In the genomic region with DNA sequence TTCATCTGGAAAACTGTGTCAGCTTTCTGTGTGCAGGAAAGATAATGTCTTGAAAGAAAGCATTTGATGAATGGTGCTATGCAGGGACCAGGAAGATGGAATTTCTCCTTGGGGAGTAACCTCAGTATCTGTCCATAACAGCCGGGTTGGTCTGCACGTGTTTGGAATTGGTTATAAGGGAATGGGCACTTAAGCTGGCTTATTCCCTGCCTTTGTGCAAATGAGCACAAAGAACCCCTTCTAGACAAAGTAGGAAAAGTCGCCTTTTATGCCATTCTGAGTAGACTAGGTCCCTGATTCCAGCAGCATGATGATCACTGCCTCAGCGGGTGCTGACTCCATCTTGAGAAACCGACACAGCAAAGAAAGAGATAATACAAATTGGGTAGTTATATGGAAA, we compare ENCODE assay signal across 20 mouse cellular contexts.
A peak's percentile ranks its signal among the peaks of the same experiment; 100 is the strongest.
DNase-seq lines count a peak whose midpoint lies in the region; ATAC-seq and TF ChIP-seq lines count a peak whose summit lies in the region.
"Had no signal": no experiment of that assay in that cellular context is flagged by ENCODE, and none has a peak within 500 bp of the region (broad histone marks: within the 10 kb centered on the region; RNA-seq: fewer than 3 reads in every experiment).

No protein-coding gene starts in this region.

- H3K27me3 ChIP-seq in forebrain, embryonic 13.5 days: no peaks in the 10 kb centered on the region
- no peaks in the 10 kb centered on the region for H3K27me3 ChIP-seq in hindbrain, embryonic 15.5 days
- H3K27me3 ChIP-seq in midbrain, embryonic 15.5 days (replicated peaks): no peaks in the 10 kb centered on the region
- no peaks in the 10 kb centered on the region for H3K27me3 ChIP-seq in intestine, embryonic 16.5 days (replicated peaks; ENCODE audit: control insufficient read depth, insufficient read depth, low read length)
- H3K27me3 ChIP-seq: embryonic facial prominence, embryonic 13.5 days had no signal

- TF ChIP-seq POLR2A in brain, embryonic 14.5 days (IDR thresholded peaks at IDR 0.05; ENCODE audit: borderline replicate concordance, extremely low read depth, insufficient read depth, insufficient read length, poor library complexity, severe bottlenecking): no peak

- 0 out of 2 replicates have a peak, but pooled peaks cover 4% of the 10 kb centered on the region for H3K9me3 ChIP-seq in forebrain, embryonic 13.5 days (replicated peaks)
- H3K9me3 ChIP-seq in hindbrain, embryonic 15.5 days: no peaks in the 10 kb centered on the region
- no peaks in the 10 kb centered on the region for H3K9me3 ChIP-seq in midbrain, embryonic 15.5 days
- H3K9me3 ChIP-seq in intestine, embryonic 16.5 days (ENCODE audit: control insufficient read depth, low read length): 0 out of 2 replicates have a peak, but pooled peaks cover 2% of the 10 kb centered on the region

- WGBS in forebrain, embryonic 13.5 days: 47% methylated on average over 5 of the region's 5 CpGs
- whole genome bisulfite sequencing in hindbrain, embryonic 15.5 days: 50% methylated on average over 5 of the region's 5 CpGs
- WGBS in midbrain, embryonic 15.5 days: 43% methylated on average over 5 of the region's 5 CpGs
- 80% methylated on average over 5 of the region's 5 CpGs for WGBS in intestine, embryonic 16.5 days

- no peak for TF ChIP-seq CTCF in brain, embryonic 14.5 days (IDR thresholded peaks at IDR 0.05; ENCODE audit: borderline replicate concordance, extremely low read depth, insufficient read depth, insufficient read length)

- peak; percentile 57; the same call in 1 of the 2 replicates for ATAC-seq in forebrain, embryonic 13.5 days
- ATAC-seq in hindbrain, embryonic 15.5 days (ENCODE audit: low FRiP score, low read depth): peak; percentile 83
- peak; percentile 82 for ATAC-seq in midbrain, embryonic 15.5 days (replicated peaks)
- no peak for ATAC-seq in intestine, embryonic 16.5 days

- 0 out of 2 replicates have a peak overlapping the region, but pooled peaks have one; percentile 37 for H3K27ac ChIP-seq in forebrain, embryonic 13.5 days
- H3K27ac ChIP-seq in hindbrain, embryonic 15.5 days (replicated peaks): peak overlapping the region; percentile 50; the same call in 1 of the 2 replicates
- peak overlapping the region; percentile 26; the same call in 1 of the 2 replicates for H3K27ac ChIP-seq in midbrain, embryonic 15.5 days
- no peak overlapping the region for H3K27ac ChIP-seq in intestine, embryonic 16.5 days (ENCODE audit: low read length)
- H3K27ac ChIP-seq: embryonic facial prominence, embryonic 13.5 days had no signal

- DNase-seq in brain, embryonic 14.5 days (ENCODE audit: low read depth): peak; percentile 87
- DNase-seq in left cerebral cortex, postnatal 10 days (ENCODE audit: extremely low spot score in 1 of 2, low spot score in 2 of 2): no peak
- DNase-seq in frontal cortex, postnatal 10 days (ENCODE audit: low spot score in 2 of 2): no peak
- no peak for DNase-seq in spleen, postnatal 10 days (ENCODE audit: low spot score in 2 of 2)
- DNase-seq: adrenal gland, postnatal 10 days; B cell, adult 2 months; cerebellum, adult 11-12 months; heart, adult 18-20 months; kidney, adult 2 months; kidney, postnatal 25 days; left cerebral cortex, postnatal 4 days; lung, adult 2 months; lung, postnatal 36 days; retina, postnatal 1 day; right cerebral cortex, postnatal 4 days had no signal

- intact Hi-C loops in left cerebral cortex, postnatal 10 days (cut with DNase I): no loop called here

- peaks cover 23% of the 10 kb centered on the region for H3K4me1 ChIP-seq in forebrain, embryonic 13.5 days
- peaks cover 4% of the 10 kb centered on the region; the same call in 1 of the 2 replicates for H3K4me1 ChIP-seq in hindbrain, embryonic 15.5 days (replicated peaks)
- H3K4me1 ChIP-seq in midbrain, embryonic 15.5 days: 0 out of 2 replicates have a peak, but pooled peaks cover 4% of the 10 kb centered on the region
- no peaks in the 10 kb centered on the region for H3K4me1 ChIP-seq in intestine, embryonic 16.5 days (ENCODE audit: control insufficient read depth, insufficient read depth, low read length)
- H3K4me1 ChIP-seq: embryonic facial prominence, embryonic 13.5 days had no signal

- H3K36me3 ChIP-seq in forebrain, embryonic 13.5 days (ENCODE audit: poor library complexity, severe bottlenecking): peaks cover 13% of the 10 kb centered on the region
- H3K36me3 ChIP-seq in hindbrain, embryonic 15.5 days: peaks cover 5% of the 10 kb centered on the region; the same call in 1 of the 2 replicates
- H3K36me3 ChIP-seq in midbrain, embryonic 15.5 days (replicated peaks): no peaks in the 10 kb centered on the region
- H3K36me3 ChIP-seq in intestine, embryonic 16.5 days (ENCODE audit: control insufficient read depth, insufficient read depth, low read length): no peaks in the 10 kb centered on the region
- H3K36me3 ChIP-seq: embryonic facial prominence, embryonic 13.5 days had no signal

- no peak overlapping the region for H3K4me3 ChIP-seq in forebrain, embryonic 13.5 days
- H3K4me3 ChIP-seq in hindbrain, embryonic 15.5 days: no peak overlapping the region
- no peak overlapping the region for H3K4me3 ChIP-seq in midbrain, embryonic 15.5 days
- H3K4me3 ChIP-seq in intestine, embryonic 16.5 days (ENCODE audit: low read length): no peak overlapping the region
- H3K4me3 ChIP-seq: embryonic facial prominence, embryonic 13.5 days had no signal

- no peak overlapping the region for H3K9ac ChIP-seq in forebrain, embryonic 13.5 days
- H3K9ac ChIP-seq in hindbrain, embryonic 15.5 days: no peak overlapping the region
- H3K9ac ChIP-seq in midbrain, embryonic 15.5 days: no peak overlapping the region
- no peak overlapping the region for H3K9ac ChIP-seq in intestine, embryonic 16.5 days (ENCODE audit: low read depth, low read length)
- H3K9ac ChIP-seq: embryonic facial prominence, embryonic 13.5 days had no signal

- no peak overlapping the region for H3K4me2 ChIP-seq in forebrain, embryonic 13.5 days
- no peak overlapping the region for H3K4me2 ChIP-seq in hindbrain, embryonic 15.5 days
- H3K4me2 ChIP-seq in midbrain, embryonic 15.5 days: no peak overlapping the region
- no peak overlapping the region for H3K4me2 ChIP-seq in intestine, embryonic 16.5 days (ENCODE audit: low read depth, low read length)
- H3K4me2 ChIP-seq: embryonic facial prominence, embryonic 13.5 days had no signal
